Mouse (Mus musculus) spleen, adult 2 months (tissue): ENCODE data around the gene Kiss1r. TPM values are rescaled to one million over a fixed set of nuclear protein-coding genes. Genes with fewer than 3 reads are reported as not detected.

Experiments
- DNase-seq, 2 experiments: peaks; one replicate each; pipeline versions ENCODE4 v3.0.0 to v3.0.0-alpha.2; 2012 to 2021; ENCODE audit warnings: low spot score in 2 of 2, low read depth in 1 of 2
- H3K27ac ChIP-seq: fragments of 200-500 bp; 2 replicates; pipeline ENCODE4 v1.5.1; 2012; ENCODE audit warnings: low read length, inconsistent platforms; ENCODE audit not compliant: insufficient read depth
- H3K27me3 ChIP-seq: fragments of 200-500 bp; 2 replicates; pipeline ENCODE4 v1.6.1; 2012; ENCODE audit warnings: mild to moderate bottlenecking, moderate library complexity, low read length, inconsistent platforms; ENCODE audit not compliant: control insufficient read depth, insufficient read depth
- H3K36me3 ChIP-seq: fragments of 200-500 bp; 2 replicates; pipeline ENCODE4 v1.6.1; 2012; ENCODE audit warnings: mild to moderate bottlenecking, low read length, inconsistent platforms; ENCODE audit not compliant: control insufficient read depth, insufficient read depth
- H3K4me1 ChIP-seq: fragments of 200-500 bp; 2 replicates; pipeline ENCODE4 v1.6.1; 2011; ENCODE audit warnings: inconsistent platforms; ENCODE audit not compliant: control insufficient read depth, insufficient read depth, insufficient read length
- H3K4me3 ChIP-seq: fragments of 200-500 bp; 2 replicates; pipeline ENCODE4 v1.5.1; 2011; ENCODE audit warnings: mild to moderate bottlenecking, inconsistent platforms; ENCODE audit not compliant: insufficient read depth, insufficient read length; ENCODE audit errors: extremely low read depth
- CTCF ChIP-seq: fragments of 200-500 bp; IDR thresholded peaks from 2 replicates; pipeline ENCODE4 v1.5.1; 2011; ENCODE audit warnings: mild to moderate bottlenecking, inconsistent platforms; ENCODE audit not compliant: insufficient read depth, insufficient read length, insufficient replicate concordance; ENCODE audit errors: extremely low read depth
- POLR2A ChIP-seq: fragments of 200-500 bp; IDR thresholded peaks from 2 replicates; pipeline ENCODE4 v1.6.1; 2011; ENCODE audit warnings: low read depth, low read length, inconsistent platforms
- WGBS: fragments of 180-500 bp; shearing (Covaris S2); methylation state at CpG from one replicate; pipeline ENCODE4 v1.1.7; 2018; 5-methylcytosine and 5-hydroxymethylcytosine counted together
- polyA plus RNA-seq: library from polyadenylated mRNA; depleted of rRNA; stranded (reverse); fragments of >200 nt; gene quantifications from 2 replicates; pipeline ENCODE4 v1.2.3, GENCODE M21; 2012

Kiss1r gene
- polyA plus RNA-seq, 1 experiment, result 5.3 TPM

DNA sequence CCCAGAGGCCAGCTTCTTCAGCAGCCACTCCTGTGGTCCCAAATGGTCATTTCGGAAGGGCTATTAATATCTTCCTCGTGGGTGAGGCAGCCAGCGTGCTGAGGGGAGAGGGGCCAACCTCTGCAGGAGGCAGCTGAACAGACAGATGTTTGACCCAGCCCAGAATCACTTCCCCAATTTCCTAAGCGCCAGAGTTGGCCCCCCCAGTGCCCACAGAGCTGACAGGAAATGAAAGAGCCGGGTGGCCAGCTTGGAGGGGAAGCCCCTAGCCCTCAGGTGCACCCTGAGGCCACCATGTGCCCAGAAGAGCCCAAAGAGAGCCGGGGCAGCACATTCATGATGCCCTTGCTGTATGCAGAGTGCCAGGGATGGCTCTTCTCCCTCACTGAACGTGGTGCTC, 24.0 kb downstream of the Kiss1r start:
- H3K4me3 ChIP-seq, result no peak overlapping the region; the same call in 1 of the 2 replicates
- H3K36me3 ChIP-seq, result no peaks in the 10 kb centered on the region
- H3K4me1 ChIP-seq, result peaks cover 68% of the 10 kb centered on the region
- no peak for TF ChIP-seq POLR2A
- TF ChIP-seq CTCF, result no peak
- no peaks in the 10 kb centered on the region for H3K27me3 ChIP-seq
- 10% methylated on average over 7 of the region's 7 CpGs for WGBS
- peak overlapping the region; percentile 59 for H3K27ac ChIP-seq
- DNase-seq, result peak; percentile 77 to 89

DNA sequence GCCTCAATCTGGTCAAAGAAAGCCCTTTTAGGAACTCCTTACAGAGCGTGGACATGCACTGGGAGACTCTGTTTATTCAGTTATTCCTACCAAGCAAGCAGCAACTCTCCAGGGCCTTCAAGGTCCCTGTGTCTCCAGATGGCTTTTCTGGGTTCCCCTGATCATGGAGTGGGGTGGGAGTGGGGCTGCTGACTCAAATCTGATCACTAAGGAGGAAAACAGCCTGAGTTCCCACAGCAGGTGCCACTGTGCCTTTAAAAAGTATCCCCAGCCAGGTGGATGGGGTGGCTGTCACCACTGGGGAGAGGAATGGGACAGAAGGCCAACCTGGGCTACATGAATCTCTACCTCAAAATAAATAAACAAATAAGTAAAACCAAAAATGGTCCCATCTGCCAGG, 26.2 kb downstream of the Kiss1r start:
- Histone ChIP-seq H3K4me3 (no peak overlapping the region), H3K36me3 (no peaks in the 10 kb centered on the region), H3K27ac (no peak overlapping the region; the same call in 1 of the 2 replicates), H3K27me3 (no peaks in the 10 kb centered on the region), H3K4me1 (peaks cover 47% of the 10 kb centered on the region)
- no peak for DNase-seq
- WGBS, result 81% methylated on average over 1 of the region's 1 CpGs
- TF ChIP-seq POLR2A, result no peak
- no peak for TF ChIP-seq CTCF

DNA sequence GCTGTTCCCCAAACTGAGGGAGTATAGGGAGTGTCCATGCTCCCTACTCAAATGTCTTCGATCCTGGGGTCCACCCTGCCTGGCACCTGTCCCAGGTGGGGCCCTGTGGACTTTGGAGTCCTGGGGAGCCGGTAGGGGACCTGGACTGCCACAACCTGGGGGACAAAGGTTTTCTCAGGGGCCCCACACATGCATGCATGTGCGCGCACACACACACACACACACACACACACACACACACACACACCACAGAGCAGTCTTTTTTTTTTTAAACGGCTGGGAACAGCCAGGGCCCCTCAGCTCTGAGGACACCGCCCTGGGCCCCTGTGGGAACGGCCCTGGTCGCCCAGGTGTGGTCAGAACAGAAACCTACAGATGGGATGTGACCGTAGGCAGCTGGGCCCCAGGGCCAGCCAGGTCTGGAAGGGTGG, 26.7 kb downstream of the Kiss1r start:
- Histone ChIP-seq H3K27me3 (no peaks in the 10 kb centered on the region), H3K4me3 (no peak overlapping the region), H3K36me3 (no peaks in the 10 kb centered on the region), H3K27ac (no peak overlapping the region), H3K4me1 (peaks cover 42% of the 10 kb centered on the region)
- DNase-seq, result no peak
- no peak for TF ChIP-seq CTCF
- no peak for TF ChIP-seq POLR2A
- 29% methylated on average over 9 of the region's 9 CpGs for WGBS

DNA sequence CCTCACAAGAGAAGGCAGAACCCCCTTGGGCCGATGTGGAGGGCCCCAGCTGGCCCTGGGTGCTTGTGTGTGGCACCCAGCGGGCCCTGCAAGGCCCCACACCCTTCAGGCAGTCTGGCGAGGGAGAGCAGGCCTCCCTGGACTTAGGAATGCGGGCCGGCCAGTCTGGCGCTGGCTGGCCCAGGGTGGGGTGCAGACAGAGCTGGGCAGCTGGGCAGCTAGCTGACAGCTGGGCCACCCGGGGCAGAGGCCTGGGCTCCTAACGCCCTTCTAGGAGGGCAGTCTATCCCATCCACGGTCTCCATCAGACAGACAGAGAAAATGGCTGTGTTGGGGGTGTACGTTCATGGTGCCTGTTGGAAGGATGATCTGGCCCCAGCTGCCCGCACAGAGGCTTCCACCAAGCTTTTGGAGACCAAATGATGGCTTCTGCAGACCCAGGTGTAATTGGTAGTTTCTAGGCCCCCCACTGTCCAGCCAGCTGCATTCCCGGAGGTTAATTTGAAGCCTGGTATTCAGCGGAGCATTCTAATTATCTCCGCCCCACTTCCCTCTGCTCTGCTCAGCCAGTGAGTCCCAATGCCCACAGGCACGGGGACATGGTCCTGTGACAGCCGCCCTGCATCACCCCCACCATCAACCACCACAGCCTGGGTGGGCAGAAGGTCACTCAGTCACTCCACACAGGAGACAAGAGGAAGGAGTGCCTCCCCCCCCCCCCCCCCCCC, 28.9 kb downstream of the Kiss1r start:
- no peak for DNase-seq
- 83% methylated on average over 16 of the region's 16 CpGs for WGBS
- Histone ChIP-seq H3K27ac (no peak overlapping the region), H3K27me3 (no peaks in the 10 kb centered on the region), H3K36me3 (peaks cover 10% of the 10 kb centered on the region), H3K4me1 (peaks cover 23% of the 10 kb centered on the region; the same call in 1 of the 2 replicates), H3K4me3 (no peak overlapping the region)
- TF ChIP-seq CTCF (no peak), POLR2A (no peak)

DNA sequence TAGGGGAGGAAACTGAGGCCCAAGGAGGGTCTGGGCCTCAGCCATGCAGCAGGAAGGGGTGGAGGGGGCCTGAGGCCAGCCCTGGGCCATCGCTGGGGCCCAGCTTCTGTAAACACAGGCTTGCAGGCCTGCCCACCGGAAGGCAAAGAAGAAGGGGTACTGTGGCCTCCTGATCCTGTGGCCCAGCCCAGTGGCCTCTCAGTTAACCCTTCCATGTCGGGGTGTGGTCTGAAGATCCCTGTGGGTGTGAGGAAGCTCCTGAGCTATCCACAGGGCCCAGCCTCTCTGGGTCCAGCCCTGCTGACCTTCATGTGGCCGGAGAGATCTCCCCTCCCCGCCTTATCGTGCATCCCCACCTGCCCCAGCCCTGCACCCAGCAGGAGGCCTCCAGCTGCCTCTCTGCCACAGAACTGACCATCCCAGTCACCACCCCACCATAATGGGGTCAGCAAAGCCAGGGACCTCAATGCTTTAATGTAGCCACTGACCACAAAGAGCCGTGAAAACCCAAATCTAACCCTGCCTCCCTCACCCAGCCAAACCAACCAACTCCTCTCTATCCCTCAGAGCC, 30.1 kb downstream of the Kiss1r start:
- no peak for DNase-seq
- no peak overlapping the region for H3K27ac ChIP-seq
- WGBS, result 66% methylated on average over 7 of the region's 7 CpGs
- TF ChIP-seq CTCF (no peak), POLR2A (no peak)
- H3K36me3 ChIP-seq, result peaks cover 17% of the 10 kb centered on the region
- H3K27me3 ChIP-seq, result no peaks in the 10 kb centered on the region
- no peak overlapping the region for H3K4me3 ChIP-seq
- H3K4me1 ChIP-seq, result peaks cover 14% of the 10 kb centered on the region; the same call in 1 of the 2 replicates

DNA sequence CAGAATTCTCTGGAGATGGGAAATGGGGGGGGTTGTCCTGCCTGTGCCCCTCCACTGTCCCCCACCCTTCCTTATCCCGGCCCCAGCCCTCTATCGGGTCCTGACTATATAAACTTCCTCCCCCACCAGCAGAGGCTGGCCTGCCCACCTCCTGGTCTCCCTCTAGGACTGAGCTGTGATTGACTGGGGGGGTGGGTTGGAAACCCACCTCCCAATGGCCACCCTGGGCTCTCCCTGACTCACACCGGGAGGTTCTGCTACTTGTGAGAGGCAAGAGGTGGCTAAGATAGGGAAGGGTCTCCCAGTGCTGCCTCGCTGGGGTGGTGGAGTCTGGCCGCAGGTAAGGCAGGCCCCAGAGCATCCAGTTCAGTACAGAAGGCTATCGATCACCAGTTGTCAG, 30.7 kb downstream of the Kiss1r start:
- H3K4me1 ChIP-seq, result peaks cover 13% of the 10 kb centered on the region; the same call in 1 of the 2 replicates

DNA sequence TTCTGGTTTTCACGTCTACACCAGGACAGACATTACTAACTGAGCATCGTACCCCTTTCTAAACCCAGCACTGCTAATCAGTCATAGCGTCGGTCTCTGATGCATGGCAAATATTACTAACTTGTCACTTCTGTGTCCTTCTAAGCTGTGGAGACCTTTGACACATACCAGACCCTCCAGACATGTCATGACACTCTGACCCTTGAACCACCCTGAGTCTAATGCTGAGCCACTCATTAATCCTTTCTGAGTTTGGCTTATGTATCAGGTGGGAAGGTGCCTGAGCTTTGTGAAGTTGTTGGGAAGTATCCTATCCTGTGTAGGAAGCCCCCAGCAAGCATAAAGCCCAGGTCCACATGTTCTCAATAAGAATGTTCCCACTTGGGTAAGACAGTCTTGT, 33.1 kb downstream of the Kiss1r start:
- H3K36me3 ChIP-seq, result peaks cover 17% of the 10 kb centered on the region
- no peaks in the 10 kb centered on the region; the same call in 1 of the 2 replicates for H3K4me1 ChIP-seq
- no peak for DNase-seq
- TF ChIP-seq CTCF, result no peak
- no peak for TF ChIP-seq POLR2A
- H3K4me3 ChIP-seq, result no peak overlapping the region
- H3K27ac ChIP-seq, result no peak overlapping the region
- WGBS, result 93% methylated on average over 4 of the region's 4 CpGs
- no peaks in the 10 kb centered on the region for H3K27me3 ChIP-seq

More for the DNA sequence above, 30.7 kb downstream of the Kiss1r start:
- no peak overlapping the region for H3K27ac ChIP-seq
- H3K4me3 ChIP-seq, result no peak overlapping the region
- H3K27me3 ChIP-seq, result no peaks in the 10 kb centered on the region
- H3K36me3 ChIP-seq, result peaks cover 17% of the 10 kb centered on the region
- no peak for DNase-seq
- 84% methylated on average over 6 of the region's 6 CpGs for WGBS
- TF ChIP-seq CTCF, result no peak
- no peak for TF ChIP-seq POLR2A
